Mouse (Mus musculus) limb, embryonic 15.5 days (tissue): ENCODE results near the gene H2-Q2. TPM values are rescaled to one million over a fixed set of nuclear protein-coding genes. Genes with fewer than 3 reads are reported as not detected.
"Not testable (repeated sequence)": the region's sequence is repeated elsewhere in the genome, so short reads cannot be mapped to it uniquely, and the experiment has no call there.

Source experiments
- ATAC-seq: fragments of 200-750 bp; cut with Nextera tagmentation; 2 replicates; pipeline ENCODE4 v1.8.0; 2017; ENCODE audit warnings: low read depth, moderate TSS enrichment; ENCODE audit not compliant: insufficient number of reproducible peaks, low FRiP score, low TSS enrichment
- H3K27ac ChIP-seq: fragments of 300-500 bp; sonication (generic); 2 replicates; pipeline ENCODE4 v1.5.1; 2015; ENCODE audit warnings: moderate library complexity, mild to moderate bottlenecking, inconsistent platforms
- H3K27me3 ChIP-seq: fragments of 300-500 bp; sonication (generic); 2 replicates; pipeline ENCODE4 v1.6.1; 2015; ENCODE audit warnings: inconsistent platforms
- H3K36me3 ChIP-seq: fragments of 300-500 bp; sonication (generic); 2 replicates; pipeline ENCODE4 v1.6.1; 2015; ENCODE audit warnings: inconsistent platforms
- H3K4me1 ChIP-seq: fragments of 300-500 bp; sonication (generic); 2 replicates; pipeline ENCODE4 v1.6.1; 2015; ENCODE audit warnings: inconsistent platforms
- H3K4me2 ChIP-seq: fragments of 300-500 bp; sonication (generic); 2 replicates; pipeline ENCODE4 v1.6.1; 2015; ENCODE audit warnings: mild to moderate bottlenecking, inconsistent platforms
- H3K4me3 ChIP-seq: fragments of 300-500 bp; sonication (generic); 2 replicates; pipeline ENCODE4 v1.5.1; 2015; ENCODE audit warnings: mild to moderate bottlenecking, inconsistent platforms
- H3K9ac ChIP-seq: fragments of 300-500 bp; sonication (generic); 2 replicates; pipeline ENCODE4 v1.6.1; 2015; ENCODE audit warnings: inconsistent platforms
- H3K9me3 ChIP-seq: fragments of 300-500 bp; sonication (generic); 2 replicates; pipeline ENCODE4 v1.6.1; 2016; ENCODE audit warnings: inconsistent platforms
- WGBS: fragments of 180-500 bp; shearing (Covaris S2); methylation state at CpG from one replicate; pipeline ENCODE4 v1.1.7; 2015; 5-methylcytosine and 5-hydroxymethylcytosine counted together
- polyA plus RNA-seq: library from polyadenylated mRNA; unstranded; fragments of >200 nt; fragmentation: Nextera tagmentation; extraction: Ambion mirVana; gene quantifications from 2 replicates; pipeline ENCODE4 v1.2.1, GENCODE M21; 2015

H2-Q2 gene
- polyA plus RNA-seq, 1 experiment from 2014 or later, result 0.20 TPM

GRCm38 (mm10) chr17:35326000-35326399 is 16.0 kb upstream of the H2-Q2 start:
- H3K27ac ChIP-seq, H3K4me2 ChIP-seq, H3K9ac ChIP-seq, H3K9me3 ChIP-seq, H3K36me3 ChIP-seq, H3K4me3 ChIP-seq, ATAC-seq, H3K4me1 ChIP-seq: not testable (repeated sequence)
- peaks cover 24% of the 10 kb centered on the region for H3K27me3 ChIP-seq

DNA sequence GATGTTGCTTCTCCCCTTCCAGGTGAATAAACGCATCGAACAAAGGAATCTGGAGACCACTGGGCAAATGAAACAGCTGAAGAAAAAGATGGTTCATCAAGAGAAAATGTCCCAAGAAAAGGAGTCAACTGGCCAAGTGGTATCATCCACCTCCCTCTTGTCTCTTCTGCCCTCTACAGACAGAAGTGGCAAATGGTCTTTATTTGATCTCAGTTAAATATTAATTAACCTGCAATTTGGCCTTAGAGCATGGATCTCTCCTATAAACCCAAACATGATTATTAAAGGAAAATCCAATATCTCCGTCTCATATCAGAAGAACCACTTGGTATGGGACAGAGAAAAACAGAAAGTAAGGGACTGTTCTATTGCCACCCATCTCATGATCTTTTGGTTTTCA is 12.3 kb upstream of the H2-Q2 start:
- H3K4me3 ChIP-seq, H3K36me3 ChIP-seq, ATAC-seq, H3K9ac ChIP-seq, H3K27me3 ChIP-seq, H3K4me1 ChIP-seq, H3K27ac ChIP-seq, H3K4me2 ChIP-seq, H3K9me3 ChIP-seq: not testable (repeated sequence)
- WGBS, result 56% methylated on average over 3 of the region's 3 CpGs

GRCm38 (mm10) chr17:35331546-35331945 is 10.5 kb upstream of the H2-Q2 start:
- H3K9ac ChIP-seq, H3K4me3 ChIP-seq, ATAC-seq, H3K4me1 ChIP-seq, H3K27me3 ChIP-seq, H3K27ac ChIP-seq, H3K36me3 ChIP-seq, H3K9me3 ChIP-seq, H3K4me2 ChIP-seq: not testable (repeated sequence)
- WGBS, result 55% methylated on average over 6 of the region's 6 CpGs

- H3K27ac ChIP-seq, result no peak overlapping the region
- H3K27me3 ChIP-seq, result peaks cover 49% of the 10 kb centered on the region
- WGBS, result 1% methylated on average over 46 of the region's 46 CpGs
- no peak for ATAC-seq
- no peak overlapping the region for H3K9ac ChIP-seq
- H3K9me3 ChIP-seq, result no peaks in the 10 kb centered on the region
- peak overlapping the region; percentile 68 for H3K4me2 ChIP-seq
- H3K36me3 ChIP-seq, result no peaks in the 10 kb centered on the region
- peaks cover 12% of the 10 kb centered on the region for H3K4me1 ChIP-seq
- H3K4me3 ChIP-seq, result peak overlapping the region; percentile 39
These were observed 852 bp downstream of the H2-Q2 start for GRCm38 (mm10) chr17:35342711-35343476.

DNA sequence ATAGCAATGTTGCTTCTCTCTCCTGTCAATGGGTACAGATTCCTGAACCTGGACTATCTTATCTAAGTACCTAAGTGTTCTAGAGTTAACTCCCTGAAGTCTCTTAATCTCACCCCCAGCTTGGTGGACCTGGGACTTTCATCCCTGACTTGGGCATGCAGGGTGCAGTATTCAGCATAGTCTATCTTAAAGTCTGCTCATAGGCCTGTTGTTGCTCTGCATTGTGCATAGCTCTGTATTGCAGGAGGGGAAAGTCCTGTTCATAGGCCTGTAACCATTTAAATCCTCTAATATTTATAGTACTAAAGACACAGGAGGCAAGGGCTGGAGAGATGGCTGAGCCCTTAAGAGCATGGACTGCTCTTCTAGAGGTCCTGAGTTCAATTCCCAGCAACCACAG is 5.6 kb downstream of the H2-Q2 start:
- H3K4me1 ChIP-seq, H3K27ac ChIP-seq, H3K4me2 ChIP-seq, H3K9ac ChIP-seq, H3K4me3 ChIP-seq, ATAC-seq, H3K9me3 ChIP-seq, H3K36me3 ChIP-seq: not testable (repeated sequence)
- H3K27me3 ChIP-seq, result peaks cover 31% of the 10 kb centered on the region

- not testable (repeated sequence) for H3K36me3 ChIP-seq, H3K4me1 ChIP-seq, H3K9me3 ChIP-seq, H3K27me3 ChIP-seq, H3K9ac ChIP-seq, ATAC-seq, H3K4me3 ChIP-seq, H3K4me2 ChIP-seq, H3K27ac ChIP-seq
- WGBS, result 57% methylated on average over 6 of the region's 6 CpGs
These were observed 11.2 kb downstream of the H2-Q2 start for GRCm38 (mm10) chr17:35353275-35353674.

- H3K9me3 ChIP-seq, result no peaks in the 10 kb centered on the region
These were observed 12.0 kb downstream of the H2-Q2 start for GRCm38 (mm10) chr17:35354071-35354470.

GRCm38 (mm10) chr17:35357086-35357485 is 15.0 kb downstream of the H2-Q2 start:
- WGBS, result 16% methylated on average over 1 of the region's 1 CpGs
- H3K4me2 ChIP-seq, result no peak overlapping the region
- peaks cover 11% of the 10 kb centered on the region for H3K4me1 ChIP-seq
- peaks cover 18% of the 10 kb centered on the region for H3K27me3 ChIP-seq
- H3K36me3 ChIP-seq, result no peaks in the 10 kb centered on the region
- H3K4me3 ChIP-seq, result no peak overlapping the region
- ATAC-seq, result no peak
- no peaks in the 10 kb centered on the region for H3K9me3 ChIP-seq
- H3K9ac ChIP-seq, result no peak overlapping the region
- H3K27ac ChIP-seq, result no peak overlapping the region

More at GRCm38 (mm10) chr17:35354071-35354470, 12.0 kb downstream of the H2-Q2 start:
- WGBS, result 69% methylated on average over 2 of the region's 2 CpGs
- Histone ChIP-seq H3K4me1 (peaks cover 4% of the 10 kb centered on the region), H3K4me2 (no peak overlapping the region), H3K4me3 (no peak overlapping the region), H3K27me3 (peaks cover 13% of the 10 kb centered on the region), H3K9ac (no peak overlapping the region), H3K27ac (no peak overlapping the region), H3K36me3 (no peaks in the 10 kb centered on the region)
- ATAC-seq, result no peak

DNA sequence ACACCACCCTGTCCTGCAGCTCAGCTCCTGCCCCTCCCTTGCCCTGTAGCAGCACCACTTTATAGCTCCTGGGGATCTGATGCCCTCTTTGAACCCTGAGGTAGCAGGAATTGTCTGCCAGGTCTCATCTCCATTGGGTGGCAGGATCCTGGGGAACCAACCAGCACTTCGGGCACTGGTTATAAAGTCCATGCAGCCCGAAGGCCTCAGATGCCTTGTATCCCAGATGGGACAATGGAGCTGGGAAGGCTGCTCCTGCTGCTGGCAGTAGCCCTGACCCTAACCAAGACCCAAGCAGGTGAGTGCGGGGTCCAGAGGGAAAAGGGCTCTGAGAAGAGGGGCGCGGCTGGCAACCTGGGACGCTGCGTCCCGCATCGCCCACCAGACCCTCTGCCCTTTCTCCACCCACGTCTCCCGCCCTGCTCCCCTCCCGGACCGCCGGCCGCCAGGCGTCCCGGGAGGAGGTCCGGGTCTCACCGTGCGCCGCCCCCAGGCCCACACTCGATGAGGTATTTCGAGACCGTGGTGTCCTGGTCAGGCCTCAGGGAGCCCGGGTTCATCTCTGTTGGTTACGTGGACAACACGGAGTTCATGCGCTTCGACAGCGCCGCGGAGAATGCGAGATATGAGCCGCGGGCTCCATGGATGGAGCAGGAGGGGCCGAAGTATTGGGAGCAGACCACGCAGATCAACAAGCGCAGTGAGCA is 16.9 kb downstream of the H2-Q2 start:
- Histone ChIP-seq H3K9me3 (no peaks in the 10 kb centered on the region), H3K27ac (no peak overlapping the region), H3K4me3 (peak overlapping the region; percentile 35), H3K27me3 (peaks cover 18% of the 10 kb centered on the region), H3K9ac (0 out of 2 replicates have a peak overlapping the region, but pooled peaks have one; percentile 14), H3K4me2 (peak overlapping the region; percentile 54), H3K4me1 (peaks cover 11% of the 10 kb centered on the region), H3K36me3 (no peaks in the 10 kb centered on the region)
- no peak for ATAC-seq
- 12% methylated on average over 38 of the region's 38 CpGs for WGBS

DNA sequence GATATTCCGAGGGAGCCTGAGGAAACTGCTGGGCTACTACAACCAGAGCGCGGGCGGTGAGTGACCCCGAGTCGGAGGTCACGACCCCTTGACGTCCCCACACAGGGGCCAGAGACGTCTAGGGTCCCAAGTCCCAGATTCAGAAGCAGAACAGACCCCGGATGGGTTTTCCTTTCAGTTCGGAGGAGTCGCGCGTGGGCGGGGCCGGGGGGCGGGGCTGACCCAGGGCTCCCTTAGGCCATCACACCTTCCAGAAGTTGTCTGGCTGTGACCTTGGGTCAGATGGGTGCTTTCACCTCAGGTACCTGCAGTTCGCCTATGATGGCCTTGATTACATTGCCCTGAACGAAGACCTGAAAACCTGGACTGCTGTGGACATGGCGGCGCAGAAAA is 17.4 kb downstream of the H2-Q2 start:
- no peaks in the 10 kb centered on the region for H3K9me3 ChIP-seq
- H3K4me3 ChIP-seq, result peak overlapping the region; percentile 35
- 0 out of 2 replicates have a peak overlapping the region, but pooled peaks have one; percentile 14 for H3K9ac ChIP-seq
- H3K4me1 ChIP-seq, result peaks cover 11% of the 10 kb centered on the region
- WGBS, result 22% methylated on average over 21 of the region's 21 CpGs
- H3K27ac ChIP-seq, result no peak overlapping the region
- H3K36me3 ChIP-seq, result no peaks in the 10 kb centered on the region
- peaks cover 18% of the 10 kb centered on the region for H3K27me3 ChIP-seq
- ATAC-seq, result no peak
- H3K4me2 ChIP-seq, result peak overlapping the region; percentile 54

GRCm38 (mm10) chr17:35379369-35379728 is 37.3 kb downstream of the H2-Q2 start, which contains the start of gene H2-Q4:
Gene H2-Q4, plus strand, starts transcription at chr17:35379617.
- 0% methylated on average over 16 of the region's 16 CpGs for WGBS
- H3K4me1 ChIP-seq, result peaks cover 8% of the 10 kb centered on the region; the same call in 1 of the 2 replicates
- H3K27ac ChIP-seq, result no peak within 1 kb of the TSS
- peak within 1 kb of the TSS; percentile 54 for H3K9ac ChIP-seq
- H3K36me3 ChIP-seq, result no peaks in the 10 kb centered on the region
- H3K9me3 ChIP-seq, result no peaks in the 10 kb centered on the region
- H3K4me3 ChIP-seq, result peak within 1 kb of the TSS; percentile 62
- peak; percentile 82 for ATAC-seq
- no peaks in the 10 kb centered on the region; the same call in 1 of the 2 replicates for H3K27me3 ChIP-seq
- peak within 1 kb of the TSS; percentile 98 for H3K4me2 ChIP-seq

GRCm38 (mm10) chr17:35379729-35380451 is 37.8 kb downstream of the H2-Q2 start:
- Histone ChIP-seq H3K9ac (peak overlapping the region; percentile 54), H3K9me3 (no peaks in the 10 kb centered on the region), H3K4me2 (peak overlapping the region; percentile 98), H3K27me3 (no peaks in the 10 kb centered on the region; the same call in 1 of the 2 replicates), H3K27ac (no peak overlapping the region), H3K36me3 (no peaks in the 10 kb centered on the region), H3K4me3 (peak overlapping the region; percentile 62), H3K4me1 (peaks cover 8% of the 10 kb centered on the region; the same call in 1 of the 2 replicates)
- ATAC-seq, result peak; percentile 40
- WGBS, result 2% methylated on average over 60 of the region's 70 CpGs
